Mouse (Mus musculus) limb, embryonic 11.5 days (tissue): ENCODE data around the gene Slc1a1. TPM values are rescaled to one million over a fixed set of nuclear protein-coding genes. Genes with fewer than 3 reads are reported as not detected.
A peak's percentile ranks its signal among the peaks of the same experiment; 100 is the strongest.

ENCODE experiments used
- ATAC-seq: fragments of 200-750 bp; cut with Nextera tagmentation; 2 replicates; pipeline ENCODE4 v1.8.0; 2017; ENCODE audit warnings: low read depth; ENCODE audit not compliant: insufficient number of reproducible peaks, low FRiP score, low TSS enrichment
- DNase-seq: peaks from one replicate; pipeline ENCODE4 v3.0.0-alpha.2; 2015; ENCODE audit warnings: low spot score
- H3K27ac ChIP-seq: fragments of 300-500 bp; sonication (generic); replicated peaks from 2 replicates; pipeline ENCODE4 v1.5.1; 2014; ENCODE audit warnings: low read depth, mild to moderate bottlenecking, low read length
- H3K27me3 ChIP-seq: fragments of 300-500 bp; sonication (generic); 2 replicates; pipeline ENCODE4 v1.6.1; 2014; ENCODE audit warnings: mild to moderate bottlenecking, low read length, mixed read lengths; ENCODE audit not compliant: control insufficient read depth, insufficient read depth
- H3K36me3 ChIP-seq: fragments of 300-500 bp; sonication (generic); 2 replicates; pipeline ENCODE4 v1.6.1; 2014; ENCODE audit warnings: mild to moderate bottlenecking, low read length, moderate library complexity, mixed read lengths; ENCODE audit not compliant: control insufficient read depth, insufficient read depth
- H3K4me1 ChIP-seq: fragments of 300-500 bp; sonication (generic); 2 replicates; pipeline ENCODE4 v1.6.1; 2014; ENCODE audit warnings: low read length, mixed read lengths; ENCODE audit not compliant: control insufficient read depth, insufficient read depth
- H3K4me2 ChIP-seq: fragments of 300-500 bp; sonication (generic); 2 replicates; pipeline ENCODE4 v1.6.1; 2014; ENCODE audit warnings: low read depth, mild to moderate bottlenecking, moderate library complexity; ENCODE audit not compliant: severe bottlenecking
- H3K4me3 ChIP-seq: fragments of 300-500 bp; sonication (generic); 2 replicates; pipeline ENCODE4 v1.5.1; 2014; ENCODE audit warnings: low read depth, low read length
- H3K9ac ChIP-seq: fragments of 300-500 bp; sonication (generic); 2 replicates; pipeline ENCODE4 v1.6.1; 2014; ENCODE audit warnings: mild to moderate bottlenecking, low read length
- H3K9me3 ChIP-seq: fragments of 300-500 bp; sonication (generic); 2 replicates; pipeline ENCODE4 v1.6.1; 2016; ENCODE audit warnings: low read length; ENCODE audit not compliant: control insufficient read depth
- WGBS: fragments of 180-500 bp; shearing (Covaris S2); extraction: QIAGEN DNeasy Blood & Tissue Kit; methylation state at CpG from one replicate; pipeline ENCODE4 v1.1.7; 2014; 5-methylcytosine and 5-hydroxymethylcytosine counted together
- polyA plus RNA-seq: library from polyadenylated mRNA; unstranded; fragments of >200 nt; fragmentation: Nextera tagmentation; extraction: Ambion mirVana; gene quantifications from 2 replicates; pipeline ENCODE4 v1.2.1, GENCODE M21; 2014

Gene Slc1a1
- polyA plus RNA-seq, 1 experiment from 2014 or later: 0.36 TPM

- no peaks in the 10 kb centered on the region for H3K27me3 ChIP-seq
- H3K9ac ChIP-seq: no peak overlapping the region
- DNase-seq (no peak), ATAC-seq (no peak)
- WGBS: 67% methylated on average over 9 of the region's 9 CpGs
- no peak overlapping the region for H3K4me3 ChIP-seq
- H3K4me2 ChIP-seq: no peak overlapping the region
- H3K9me3 ChIP-seq: no peaks in the 10 kb centered on the region
- H3K27ac ChIP-seq: no peak overlapping the region
- H3K36me3 ChIP-seq: no peaks in the 10 kb centered on the region
- H3K4me1 ChIP-seq: no peaks in the 10 kb centered on the region; the same call in 1 of the 2 replicates
These were observed 105.5 kb downstream of the Slc1a1 start for GRCm38 (mm10) chr19:28940135-28940874.

DNA sequence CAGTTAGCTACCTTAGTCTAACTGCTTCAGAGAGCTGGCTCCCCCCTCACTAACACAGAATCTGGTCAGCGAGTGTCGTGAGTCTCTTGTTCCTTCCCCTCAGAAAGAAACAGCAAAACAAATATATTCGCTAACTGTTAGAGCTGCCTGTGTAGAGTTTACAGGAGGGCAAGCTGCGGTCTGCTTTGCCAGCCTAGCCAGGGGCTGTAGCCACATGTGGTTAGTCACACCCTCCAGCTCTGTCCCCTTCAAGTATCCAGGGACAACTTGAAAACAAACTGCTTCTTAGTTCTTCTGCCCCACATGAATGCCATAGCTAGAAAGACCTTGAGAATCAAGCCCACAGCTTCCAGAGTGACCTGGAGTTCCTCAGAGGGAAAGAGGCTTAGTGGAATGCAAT is 106.4 kb downstream of the Slc1a1 start:
- ATAC-seq (no peak), DNase-seq (no peak)
- 66% methylated on average over 4 of the region's 4 CpGs for WGBS
- no peaks in the 10 kb centered on the region; the same call in 1 of the 2 replicates for H3K4me1 ChIP-seq
- H3K4me3 ChIP-seq: no peak overlapping the region
- H3K9me3 ChIP-seq: no peaks in the 10 kb centered on the region
- H3K27ac ChIP-seq: no peak overlapping the region
- H3K9ac ChIP-seq: no peak overlapping the region
- H3K27me3 ChIP-seq: no peaks in the 10 kb centered on the region
- no peak overlapping the region for H3K4me2 ChIP-seq
- H3K36me3 ChIP-seq: no peaks in the 10 kb centered on the region

DNA sequence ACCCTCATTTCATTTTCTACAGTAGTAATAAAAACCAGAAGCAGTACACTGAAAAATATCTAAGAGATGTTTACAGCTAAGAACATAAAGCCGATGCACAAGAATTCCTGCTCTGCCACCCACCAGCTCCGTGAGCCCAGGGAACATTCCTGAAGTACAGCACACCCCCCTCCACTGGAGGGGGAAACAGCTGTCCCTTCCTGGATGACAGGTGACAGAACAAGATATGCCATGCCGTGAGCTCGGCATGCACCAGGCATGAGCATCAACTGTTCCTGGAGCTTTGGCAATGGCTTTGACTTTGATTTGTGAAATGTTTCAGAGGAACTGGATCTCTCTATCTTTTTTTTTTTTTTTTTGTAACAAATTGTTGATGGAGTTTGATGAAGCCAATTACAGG is 111.9 kb downstream of the Slc1a1 start:
- H3K27me3 ChIP-seq: no peaks in the 10 kb centered on the region
- H3K36me3 ChIP-seq: no peaks in the 10 kb centered on the region
- no peak overlapping the region for H3K4me3 ChIP-seq
- no peaks in the 10 kb centered on the region for H3K4me1 ChIP-seq
- H3K9ac ChIP-seq: no peak overlapping the region
- DNase-seq (no peak), ATAC-seq (no peak)
- no peaks in the 10 kb centered on the region for H3K9me3 ChIP-seq
- H3K27ac ChIP-seq: no peak overlapping the region
- 65% methylated on average over 4 of the region's 4 CpGs for WGBS
- H3K4me2 ChIP-seq: no peak overlapping the region

GRCm38 (mm10) chr19:28947311-28947710 is 112.5 kb downstream of the Slc1a1 start:
- Histone ChIP-seq H3K9me3 (no peaks in the 10 kb centered on the region), H3K4me2 (no peak overlapping the region), H3K9ac (no peak overlapping the region), H3K4me1 (no peaks in the 10 kb centered on the region), H3K27ac (no peak overlapping the region), H3K27me3 (no peaks in the 10 kb centered on the region), H3K36me3 (no peaks in the 10 kb centered on the region), H3K4me3 (no peak overlapping the region)
- ATAC-seq (no peak), DNase-seq (no peak)
- 70% methylated on average over 2 of the region's 2 CpGs for WGBS

GRCm38 (mm10) chr19:28951251-28951650 is 116.4 kb downstream of the Slc1a1 start:
- Histone ChIP-seq H3K36me3 (no peaks in the 10 kb centered on the region), H3K4me2 (no peak overlapping the region), H3K27me3 (no peaks in the 10 kb centered on the region), H3K9me3 (no peaks in the 10 kb centered on the region), H3K9ac (no peak overlapping the region), H3K4me3 (no peak overlapping the region), H3K4me1 (no peaks in the 10 kb centered on the region), H3K27ac (no peak overlapping the region)
- DNase-seq (no peak), ATAC-seq (no peak)
- WGBS: 85% methylated on average over 5 of the region's 5 CpGs

- ATAC-seq (no peak), DNase-seq (no peak)
- Histone ChIP-seq H3K4me3 (no peak overlapping the region), H3K9me3 (no peaks in the 10 kb centered on the region), H3K27ac (no peak overlapping the region), H3K4me1 (0 out of 2 replicates have a peak, but pooled peaks cover 9% of the 10 kb centered on the region), H3K4me2 (no peak overlapping the region), H3K36me3 (no peaks in the 10 kb centered on the region), H3K27me3 (no peaks in the 10 kb centered on the region), H3K9ac (no peak overlapping the region)
- 51% methylated on average over 3 of the region's 3 CpGs for WGBS
These were observed 128.3 kb downstream of the Slc1a1 start for GRCm38 (mm10) chr19:28963113-28963512.

GRCm38 (mm10) chr19:28963513-28963841 is 128.6 kb downstream of the Slc1a1 start:
- H3K9ac ChIP-seq: peak overlapping the region; percentile 77; the same call in 1 of the 2 replicates
- 12% methylated on average over 4 of the region's 4 CpGs for WGBS
- DNase-seq: no peak
- H3K4me2 ChIP-seq: peak overlapping the region; percentile 91
- H3K4me1 ChIP-seq: 0 out of 2 replicates have a peak, but pooled peaks cover 9% of the 10 kb centered on the region
- no peaks in the 10 kb centered on the region for H3K27me3 ChIP-seq
- peak overlapping the region; percentile 70 for H3K4me3 ChIP-seq
- no peak overlapping the region for H3K27ac ChIP-seq
- H3K36me3 ChIP-seq: no peaks in the 10 kb centered on the region
- no peak for ATAC-seq
- no peaks in the 10 kb centered on the region for H3K9me3 ChIP-seq
